Mouse (Mus musculus) midbrain, embryonic 14.5 days (tissue): ENCODE measurements around the gene Bpifa3. TPM values are rescaled to one million over a fixed set of nuclear protein-coding genes. Genes with fewer than 3 reads are reported as not detected.

Experiments
- ATAC-seq: fragments of 200-750 bp; cut with Nextera tagmentation; 2 replicates; pipeline ENCODE4 v1.8.0; 2017; ENCODE audit warnings: moderate number of reproducible peaks, moderate library complexity; ENCODE audit not compliant: low FRiP score, low TSS enrichment
- DNase-seq: peaks from one replicate; pipeline ENCODE4 v3.0.0-alpha.2; 2015
- H3K27ac ChIP-seq: fragments of 300-500 bp; sonication (generic); replicated peaks from 2 replicates; pipeline ENCODE4 v1.5.1; 2014; ENCODE audit warnings: mild to moderate bottlenecking, low read depth, low read length, moderate library complexity
- H3K27me3 ChIP-seq: fragments of 300-500 bp; sonication (generic); 2 replicates; pipeline ENCODE4 v1.6.1; 2014; ENCODE audit warnings: low read length, control low read depth, mixed read lengths; ENCODE audit not compliant: control insufficient read depth, insufficient read depth
- H3K36me3 ChIP-seq: fragments of 300-500 bp; sonication (generic); 2 replicates; pipeline ENCODE4 v1.6.1; 2014; ENCODE audit warnings: low read length, control low read depth; ENCODE audit not compliant: control insufficient read depth, insufficient read depth
- H3K4me1 ChIP-seq: fragments of 300-500 bp; sonication (generic); 2 replicates; pipeline ENCODE4 v1.6.1; 2014; ENCODE audit warnings: mild to moderate bottlenecking, antibody characterized with exemption, low read length, control low read depth; ENCODE audit not compliant: control insufficient read depth, insufficient read depth
- H3K4me2 ChIP-seq: fragments of 300-500 bp; sonication (generic); 2 replicates; pipeline ENCODE4 v1.6.1; 2014; ENCODE audit warnings: mild to moderate bottlenecking, low read length, moderate library complexity
- H3K4me3 ChIP-seq: fragments of 300-500 bp; sonication (generic); replicated peaks from 2 replicates; pipeline ENCODE4 v1.5.1; 2014; ENCODE audit warnings: low read depth, low read length
- H3K9ac ChIP-seq: fragments of 300-500 bp; sonication (generic); replicated peaks from 2 replicates; pipeline ENCODE4 v1.6.1; 2014; ENCODE audit warnings: mild to moderate bottlenecking, low read length, moderate library complexity
- H3K9me3 ChIP-seq: fragments of 300-500 bp; sonication (generic); 2 replicates; pipeline ENCODE4 v1.6.1; 2016; ENCODE audit warnings: low read length, control low read depth, mixed read lengths; ENCODE audit not compliant: control insufficient read depth
- WGBS: fragments of 180-500 bp; shearing (Covaris S2); extraction: QIAGEN DNeasy Blood & Tissue Kit; methylation state at CpG from one replicate; pipeline ENCODE4 v1.1.7; 2014; 5-methylcytosine and 5-hydroxymethylcytosine counted together
- polyA plus RNA-seq: library from polyadenylated mRNA; unstranded; fragments of >200 nt; fragmentation: Nextera tagmentation; extraction: Ambion mirVana; gene quantifications from 2 replicates; pipeline ENCODE4 v1.2.1, GENCODE M21; 2014

Bpifa3 gene
- not detected in 2 replicates for polyA plus RNA-seq

DNA sequence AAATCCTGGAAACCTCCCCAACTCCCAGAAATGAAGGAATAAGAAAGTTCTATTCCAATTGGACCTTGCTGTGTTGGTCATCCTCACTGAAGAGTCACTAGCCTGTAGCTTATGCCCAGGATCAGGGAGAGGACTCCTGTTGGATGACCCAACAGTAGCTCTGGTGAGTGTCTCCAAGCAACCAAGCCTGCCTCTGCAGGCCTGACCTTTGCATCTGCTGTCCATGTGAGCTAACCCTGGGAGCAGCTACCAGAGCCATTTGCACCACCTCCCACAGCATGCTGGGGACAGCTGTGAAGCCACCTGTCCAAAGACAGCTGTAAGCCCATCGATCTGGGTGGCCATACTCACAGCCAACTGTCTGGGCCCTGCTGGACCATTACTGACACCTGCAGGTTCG is at the start of gene Bpifa3:
TSS of gene Bpifa3 (plus strand) at position 217 of the 400 bp plus-strand sequence.
- ATAC-seq, result no peak
- Histone ChIP-seq H3K4me3 (no peak within 1 kb of the TSS), H3K9me3 (no peaks in the 10 kb centered on the region), H3K36me3 (no peaks in the 10 kb centered on the region), H3K4me2 (no peak within 1 kb of the TSS), H3K4me1 (no peaks in the 10 kb centered on the region), H3K27ac (no peak within 1 kb of the TSS), H3K27me3 (no peaks in the 10 kb centered on the region), H3K9ac (no peak within 1 kb of the TSS)
- 76% methylated on average over 2 of the region's 2 CpGs for WGBS
- no peak for DNase-seq

DNA sequence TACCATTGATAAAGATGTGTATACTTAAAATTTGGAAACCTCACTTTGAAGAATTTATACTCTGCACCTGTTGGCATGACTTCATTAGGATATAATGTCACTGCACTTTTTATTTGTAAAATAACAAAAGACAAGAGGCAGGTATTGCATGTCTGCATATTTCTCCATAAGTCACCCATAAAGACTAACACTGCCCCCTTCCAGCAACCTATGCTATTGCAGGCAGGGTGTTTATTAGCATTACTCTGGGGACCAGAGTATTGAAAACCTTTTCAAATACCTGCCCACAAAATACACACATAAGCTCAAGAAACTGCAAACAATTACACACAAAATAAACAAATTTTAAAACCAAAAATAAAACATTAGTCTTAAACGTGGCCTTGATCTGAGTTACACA is 32.4 kb upstream of the Bpifa3 start:
- no peak for ATAC-seq

DNA sequence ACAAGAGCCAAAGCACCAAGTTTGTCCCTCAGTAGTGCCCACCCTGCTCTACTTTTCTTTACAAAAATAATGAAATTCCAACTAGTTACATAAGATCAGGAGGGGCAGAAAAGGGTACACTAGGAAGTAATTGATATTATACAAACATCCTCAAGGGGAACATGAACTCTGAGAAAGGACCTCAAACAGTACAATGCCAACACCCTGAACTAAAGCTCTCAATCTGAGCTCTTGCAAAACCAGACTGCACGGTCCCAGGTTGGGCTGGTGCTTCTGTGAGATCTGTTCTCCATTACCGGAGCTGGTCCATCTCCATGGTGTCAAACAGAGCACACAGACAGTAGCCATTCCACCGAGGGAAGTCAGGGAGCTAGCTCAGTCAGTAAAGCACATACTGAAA is 12.8 kb upstream of the Bpifa3 start:
- ATAC-seq (no peak), DNase-seq (no peak)
- Histone ChIP-seq H3K4me3 (no peak overlapping the region), H3K9ac (no peak overlapping the region), H3K27ac (no peak overlapping the region), H3K4me1 (no peaks in the 10 kb centered on the region), H3K9me3 (no peaks in the 10 kb centered on the region), H3K36me3 (no peaks in the 10 kb centered on the region), H3K4me2 (no peak overlapping the region), H3K27me3 (no peaks in the 10 kb centered on the region)
- 89% methylated on average over 3 of the region's 3 CpGs for WGBS

More for the DNA sequence above, 32.4 kb upstream of the Bpifa3 start:
- H3K4me1 ChIP-seq, result no peaks in the 10 kb centered on the region
- H3K36me3 ChIP-seq, result no peaks in the 10 kb centered on the region
- H3K27ac ChIP-seq, result no peak overlapping the region
- H3K4me3 ChIP-seq, result no peak overlapping the region
- peak; percentile 27 for DNase-seq
- H3K9me3 ChIP-seq, result no peaks in the 10 kb centered on the region
- H3K27me3 ChIP-seq, result no peaks in the 10 kb centered on the region
- H3K4me2 ChIP-seq, result no peak overlapping the region
- H3K9ac ChIP-seq, result no peak overlapping the region
- WGBS, result 49% methylated on average over 1 of the region's 1 CpGs

- Histone ChIP-seq H3K4me3 (no peak within 1 kb of the TSS), H3K9me3 (no peaks in the 10 kb centered on the region), H3K27ac (no peak within 1 kb of the TSS), H3K4me1 (no peaks in the 10 kb centered on the region), H3K9ac (no peak within 1 kb of the TSS), H3K27me3 (no peaks in the 10 kb centered on the region), H3K36me3 (no peaks in the 10 kb centered on the region), H3K4me2 (no peak within 1 kb of the TSS)
- DNase-seq (no peak), ATAC-seq (no peak)
- 86% methylated on average over 4 of the region's 4 CpGs for WGBS
Measured at GRCm38 (mm10) chr2:154142580-154142979, 12.4 kb downstream of the Bpifa3 start, which contains the start of gene Bpifa1. Gene Bpifa1, plus strand, starts transcription at chr2:154142880.

DNA sequence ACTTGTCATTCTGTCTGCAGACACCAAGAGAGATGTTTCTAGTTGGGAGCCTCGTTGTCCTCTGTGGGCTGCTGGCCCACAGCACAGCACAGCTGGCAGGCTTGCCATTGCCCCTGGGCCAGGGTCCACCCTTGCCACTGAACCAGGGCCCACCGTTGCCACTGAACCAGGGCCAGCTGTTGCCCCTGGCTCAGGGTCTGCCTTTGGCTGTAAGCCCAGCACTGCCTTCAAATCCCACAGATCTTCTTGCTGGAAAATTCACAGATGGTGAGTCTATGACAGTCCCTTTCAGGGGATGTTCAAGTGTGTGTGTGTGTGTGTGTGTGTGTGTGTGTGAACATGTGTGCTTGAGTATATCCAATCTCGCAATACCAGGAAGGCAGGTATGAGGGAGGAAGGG is 13.6 kb downstream of the Bpifa3 start:
- no peaks in the 10 kb centered on the region for H3K4me1 ChIP-seq
- 84% methylated on average over 3 of the region's 3 CpGs for WGBS

DNA sequence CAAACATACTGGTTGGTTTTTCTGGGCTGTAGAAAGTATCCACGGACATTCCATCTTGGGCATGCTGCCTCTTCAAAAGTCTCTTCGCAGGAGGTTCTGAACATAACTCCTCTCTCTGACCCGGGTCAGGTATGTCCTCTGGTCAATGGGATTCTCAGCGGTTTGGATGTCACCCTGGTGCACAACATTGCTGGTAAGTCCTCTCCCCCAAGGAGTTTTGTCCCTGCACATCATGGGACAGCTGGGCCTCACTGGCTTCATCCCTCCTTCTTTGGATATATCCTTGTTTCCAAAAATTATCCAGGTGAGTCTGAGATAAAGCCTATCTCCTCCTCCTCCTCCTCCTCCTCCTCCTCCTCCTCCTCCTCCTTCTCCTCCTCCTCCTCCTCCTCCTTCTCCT is 17.4 kb downstream of the Bpifa3 start:
- H3K4me2 ChIP-seq, result no peak overlapping the region
- no peaks in the 10 kb centered on the region for H3K9me3 ChIP-seq
- no peak overlapping the region for H3K4me3 ChIP-seq
- DNase-seq (no peak), ATAC-seq (no peak)
- no peaks in the 10 kb centered on the region for H3K36me3 ChIP-seq
- H3K27ac ChIP-seq, result no peak overlapping the region
- H3K9ac ChIP-seq, result no peak overlapping the region
- 86% methylated on average over 4 of the region's 4 CpGs for WGBS
- no peaks in the 10 kb centered on the region for H3K27me3 ChIP-seq
- no peaks in the 10 kb centered on the region for H3K4me1 ChIP-seq

More for the DNA sequence above, 13.6 kb downstream of the Bpifa3 start:
- Histone ChIP-seq H3K27me3 (no peaks in the 10 kb centered on the region), H3K9me3 (no peaks in the 10 kb centered on the region), H3K4me2 (no peak overlapping the region), H3K9ac (no peak overlapping the region), H3K36me3 (no peaks in the 10 kb centered on the region), H3K4me3 (no peak overlapping the region), H3K27ac (no peak overlapping the region)
- DNase-seq, result peak; percentile 19
- ATAC-seq, result no peak

DNA sequence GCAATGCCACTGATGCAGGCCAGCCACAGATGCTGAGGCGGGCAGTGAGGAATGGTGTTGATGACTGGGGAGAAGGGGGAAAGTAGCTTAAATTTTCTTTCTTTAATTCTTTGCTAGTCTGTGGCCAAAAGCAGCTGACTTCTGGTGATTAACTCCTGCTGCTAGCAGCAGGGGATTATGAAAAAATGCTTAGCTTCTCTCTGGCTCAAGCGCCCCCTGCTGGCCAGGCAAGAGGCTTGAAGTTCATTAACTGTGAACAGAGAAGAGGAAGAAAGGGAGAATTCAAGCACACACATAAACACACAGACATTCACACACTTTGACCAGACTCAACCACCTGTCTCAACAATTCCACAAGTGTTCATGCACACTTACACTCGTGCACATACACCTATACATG is 28.3 kb downstream of the Bpifa3 start:
- ATAC-seq, result no peak
- H3K9me3 ChIP-seq, result no peaks in the 10 kb centered on the region
- 35% methylated on average over 3 of the region's 3 CpGs for WGBS
- no peak overlapping the region for H3K4me2 ChIP-seq
- H3K27me3 ChIP-seq, result no peaks in the 10 kb centered on the region
- H3K9ac ChIP-seq, result no peak overlapping the region
- H3K4me1 ChIP-seq, result no peaks in the 10 kb centered on the region
- H3K36me3 ChIP-seq, result no peaks in the 10 kb centered on the region
- no peak overlapping the region for H3K4me3 ChIP-seq
- no peak overlapping the region for H3K27ac ChIP-seq
- DNase-seq, result peak; percentile 71

DNA sequence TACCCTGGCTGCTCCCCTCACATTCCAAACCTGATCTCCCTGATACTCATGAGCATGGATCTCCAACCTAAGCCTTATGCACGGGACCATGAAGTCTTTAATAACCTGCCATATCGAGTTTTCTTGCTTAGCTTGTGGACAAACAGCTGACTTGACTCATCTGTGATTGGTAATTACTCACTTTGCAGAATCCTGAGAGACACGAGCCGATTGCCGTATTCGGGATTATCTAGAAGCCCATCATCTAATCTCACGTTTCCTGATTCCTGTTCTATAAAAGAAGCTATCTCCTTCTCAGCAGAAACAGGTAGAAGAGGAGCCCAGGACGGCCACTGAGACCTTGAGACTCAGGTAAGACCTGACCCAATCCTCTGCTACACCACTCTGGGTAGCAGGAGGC is 32.2 kb downstream of the Bpifa3 start, which contains the start of gene Bpifa5:
TSS of gene Bpifa5 (plus strand) at position 301 of the 400 bp plus-strand sequence.
- WGBS, result 80% methylated on average over 8 of the region's 8 CpGs
- ATAC-seq, result no peak
- H3K4me1 ChIP-seq, result no peaks in the 10 kb centered on the region

DNA sequence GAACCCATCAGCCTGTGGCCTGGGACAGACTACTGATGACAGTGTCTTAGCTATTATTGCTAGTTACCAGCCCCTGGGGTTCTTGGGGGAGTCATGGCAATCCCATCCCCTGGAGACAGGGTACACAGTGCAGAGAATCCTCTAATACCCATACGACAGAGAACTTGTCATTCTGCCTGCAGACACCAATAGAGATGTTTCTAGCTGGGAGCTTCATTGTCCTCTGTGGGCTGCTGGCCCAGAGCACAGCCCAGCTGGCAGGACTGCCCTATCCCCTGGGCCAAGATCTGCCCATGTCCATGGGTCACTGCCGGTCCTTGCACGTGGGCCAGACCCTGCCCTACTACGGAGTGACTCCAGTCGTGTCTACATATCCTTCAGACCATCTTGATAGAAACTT is 33.2 kb downstream of the Bpifa3 start:
- no peak overlapping the region for H3K9ac ChIP-seq
- H3K4me3 ChIP-seq, result no peak overlapping the region
- no peak overlapping the region for H3K27ac ChIP-seq
- no peak for DNase-seq
- no peak overlapping the region for H3K4me2 ChIP-seq
- no peaks in the 10 kb centered on the region for H3K36me3 ChIP-seq
- H3K9me3 ChIP-seq, result no peaks in the 10 kb centered on the region
- H3K4me1 ChIP-seq, result no peaks in the 10 kb centered on the region
- ATAC-seq, result no peak
- WGBS, result 85% methylated on average over 5 of the region's 5 CpGs
- no peaks in the 10 kb centered on the region for H3K27me3 ChIP-seq

More for the DNA sequence above, 32.2 kb downstream of the Bpifa3 start, which contains the start of gene Bpifa5:
- DNase-seq, result no peak
- H3K27me3 ChIP-seq, result no peaks in the 10 kb centered on the region
- H3K9ac ChIP-seq, result no peak within 1 kb of the TSS
- H3K4me3 ChIP-seq, result no peak within 1 kb of the TSS
- H3K9me3 ChIP-seq, result no peaks in the 10 kb centered on the region
- no peak within 1 kb of the TSS for H3K27ac ChIP-seq
- no peaks in the 10 kb centered on the region for H3K36me3 ChIP-seq
- no peak within 1 kb of the TSS for H3K4me2 ChIP-seq
